Mouse (Mus musculus) heart, adult 8-10 months (tissue): ENCODE results near the gene Wsb2. TPM values are rescaled to one million over a fixed set of nuclear protein-coding genes. Genes with fewer than 3 reads are reported as not detected.
A peak's percentile ranks its signal among the peaks of the same experiment; 100 is the strongest.
"Not testable (repeated sequence)": the region's sequence is repeated elsewhere in the genome, so short reads cannot be mapped to it uniquely, and the experiment has no call there.

Source experiments
- DNase-seq: peaks from one replicate; pipeline ENCODE4 v3.0.0; 2022; ENCODE audit warnings: low spot score
- total RNA-seq, 4 experiments: library from RNA; stranded (reverse); gene quantifications; 2 replicates each; pipeline ENCODE4 v1.2.4; 2022

The Wsb2 gene
- total RNA-seq, 4 experiments from 2014 or later, result 87.1 to 122 (median 111) TPM

DNA sequence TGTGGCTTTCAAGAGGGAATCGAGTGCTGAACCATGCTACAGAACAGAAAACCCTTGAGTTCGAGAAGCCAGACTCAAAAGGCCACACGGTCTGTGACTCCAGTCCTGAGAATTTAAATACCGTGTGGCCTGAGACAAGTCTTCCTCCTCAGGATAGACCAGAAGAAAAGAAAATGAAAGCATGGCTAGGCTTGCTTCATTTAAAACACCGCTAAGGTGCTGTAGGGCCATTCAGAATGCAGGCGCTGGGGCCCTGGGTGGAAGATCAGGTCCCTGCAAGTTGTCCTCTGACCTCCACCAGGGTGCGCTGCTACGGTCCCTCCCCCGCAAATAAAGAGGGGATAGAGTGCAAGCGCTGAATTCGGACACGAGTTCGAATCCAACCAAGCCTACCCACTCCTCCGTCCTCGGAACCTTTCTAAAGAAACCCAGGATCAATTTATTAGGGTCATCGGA lies 31.2 kb downstream of the Wsb2 start:
- DNase-seq, result no peak

DNA sequence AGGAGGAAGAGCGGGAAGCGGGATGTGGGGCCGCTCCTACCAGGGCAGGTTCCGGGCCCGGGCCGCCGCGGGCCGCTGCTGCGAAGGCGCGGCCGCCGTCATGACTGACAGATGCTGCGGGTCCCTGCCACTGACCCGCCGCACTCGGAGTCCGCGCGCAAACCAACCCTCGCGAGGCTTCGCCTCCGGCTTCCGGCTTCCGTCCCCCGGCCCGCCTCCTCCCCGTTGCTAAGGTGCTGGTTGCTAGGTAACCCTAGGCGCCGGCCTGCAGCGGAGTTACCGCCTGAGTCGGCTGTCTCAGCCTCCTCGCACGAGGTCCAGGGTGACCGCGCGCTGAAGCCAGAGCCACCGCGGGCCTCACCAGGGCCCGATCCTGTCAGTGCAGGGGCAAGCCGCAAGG lies 31.8 kb downstream of the Wsb2 start, which contains the start of gene Rfc5:
Rfc5 (minus strand) TSS at position 171 of the 400 bp plus-strand sequence.
- DNase-seq, result peak; percentile 92

DNA sequence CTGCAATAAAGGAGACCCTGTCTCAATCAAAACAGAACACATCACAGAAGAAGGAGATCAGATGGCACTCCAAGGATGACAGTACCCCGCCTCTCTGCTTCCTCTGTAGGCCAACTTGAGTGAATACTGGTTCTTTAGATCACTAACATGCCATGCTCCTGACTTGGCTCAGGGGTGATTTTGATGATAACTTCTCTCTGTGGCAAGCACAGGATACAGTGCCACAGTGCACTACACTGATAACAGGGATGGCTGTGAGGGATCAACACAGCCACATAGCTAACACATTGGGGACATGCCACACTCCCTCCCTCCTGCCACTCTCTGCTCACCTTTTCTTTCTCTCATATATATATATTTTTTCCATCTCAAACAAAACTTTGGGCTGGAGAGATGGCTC lies 33.8 kb downstream of the Wsb2 start:
- DNase-seq, result no peak

DNA sequence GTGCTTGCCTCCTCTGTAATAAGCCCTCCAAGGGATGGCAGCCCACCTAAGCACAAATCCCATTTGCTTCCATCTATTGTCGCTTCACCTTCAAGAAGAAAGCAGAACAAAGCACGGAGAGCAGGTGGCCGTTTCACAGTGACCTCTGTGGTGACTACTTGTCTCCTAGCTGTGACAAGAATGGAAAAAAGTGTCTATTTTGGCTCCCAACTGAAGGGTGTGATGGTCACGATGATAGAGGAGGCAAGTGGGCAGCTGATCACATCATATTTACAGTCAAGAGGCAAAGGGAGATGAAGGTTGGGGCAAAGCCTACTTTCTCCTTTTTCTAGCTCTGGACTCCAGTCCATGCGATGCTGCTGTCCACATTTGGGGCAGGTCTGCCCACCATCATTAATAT lies 38.7 kb downstream of the Wsb2 start:
- DNase-seq, result no peak

DNA sequence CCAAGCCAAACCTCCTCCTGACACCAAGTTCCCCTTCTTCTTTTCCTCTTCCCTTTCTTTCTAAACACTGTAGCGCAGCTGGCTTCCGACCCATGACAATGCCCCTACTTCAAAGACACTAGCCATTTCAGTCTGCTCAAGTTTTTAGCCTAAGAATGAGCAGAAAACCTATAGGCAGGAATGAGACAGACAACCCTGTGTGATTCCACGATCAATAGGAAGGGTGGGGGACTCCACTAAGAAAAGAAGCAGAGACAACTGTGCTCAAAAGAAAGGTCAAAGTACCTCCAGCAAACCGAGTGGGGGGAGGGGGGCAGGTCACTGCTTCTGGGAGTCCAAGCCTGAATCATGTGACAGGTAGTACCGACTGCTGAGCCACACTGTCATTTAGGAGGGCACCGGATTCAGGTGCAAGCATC lies 39.5 kb downstream of the Wsb2 start:
- no peak for DNase-seq

DNA sequence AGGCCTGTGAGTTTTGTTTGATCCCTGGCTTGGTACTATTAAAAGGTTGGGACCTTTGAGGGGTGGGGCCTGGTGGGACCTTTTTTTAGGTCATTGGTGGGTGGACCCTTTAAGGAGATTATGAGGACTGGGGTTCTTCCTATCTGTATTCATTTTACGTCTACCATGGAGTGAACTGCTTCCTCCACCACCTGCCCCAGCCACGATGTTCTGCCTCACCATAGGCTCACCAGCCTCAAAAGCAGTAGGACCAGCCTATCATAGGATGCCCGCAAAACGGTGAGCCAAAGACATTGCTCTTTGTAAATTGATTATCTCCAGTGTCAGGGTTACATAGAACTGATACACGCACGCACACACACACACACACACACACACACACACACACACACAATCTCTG lies 40.3 kb downstream of the Wsb2 start:
- no peak for DNase-seq

DNA sequence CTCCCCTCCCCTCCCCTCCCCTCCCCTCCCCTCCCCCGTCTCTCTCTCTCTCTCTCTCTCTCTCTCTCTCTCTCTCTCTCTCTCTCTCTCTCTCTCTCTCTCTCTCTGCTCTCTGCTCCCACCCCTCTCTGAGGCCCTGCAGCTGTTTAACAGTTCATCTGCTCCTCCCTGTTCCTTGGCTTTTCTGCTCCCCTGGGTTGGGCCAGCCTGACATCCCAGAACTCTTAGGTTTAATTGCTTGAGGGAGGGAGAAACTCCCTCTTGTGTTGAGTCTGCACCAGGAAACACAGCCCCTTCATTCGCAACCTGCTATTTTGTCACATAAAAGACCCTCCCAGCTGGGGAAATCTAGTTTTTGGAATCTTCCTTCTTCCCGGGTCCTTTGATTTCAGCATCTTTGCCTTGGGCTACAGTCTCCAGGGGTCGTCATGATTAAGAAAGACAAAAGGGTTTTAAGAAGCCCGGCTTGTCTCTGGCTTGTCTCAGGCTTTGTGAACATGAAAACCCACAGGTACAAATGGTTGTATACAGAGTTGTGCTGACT lies 41.0 kb downstream of the Wsb2 start:
- no peak for DNase-seq

DNA sequence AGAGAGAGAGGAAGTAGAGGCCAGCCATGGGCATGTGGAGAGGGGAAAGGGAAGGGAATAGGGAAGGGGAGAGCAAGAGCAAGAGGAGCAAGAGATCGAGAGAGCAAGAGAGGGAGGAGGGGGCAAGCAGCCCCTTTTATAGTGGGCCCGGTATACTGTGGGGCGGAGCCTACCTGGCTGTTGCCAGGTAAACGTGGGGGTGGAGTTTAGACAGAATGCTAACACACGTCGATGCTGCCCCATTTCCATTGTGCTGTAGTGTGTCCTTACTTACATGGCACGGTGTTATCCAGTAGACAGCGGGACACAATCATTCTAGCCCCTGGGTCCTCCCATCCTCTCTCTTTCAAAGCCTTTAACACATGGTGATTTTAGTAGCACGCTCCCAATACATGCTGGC lies 42.2 kb downstream of the Wsb2 start:
- no peak for DNase-seq

DNA sequence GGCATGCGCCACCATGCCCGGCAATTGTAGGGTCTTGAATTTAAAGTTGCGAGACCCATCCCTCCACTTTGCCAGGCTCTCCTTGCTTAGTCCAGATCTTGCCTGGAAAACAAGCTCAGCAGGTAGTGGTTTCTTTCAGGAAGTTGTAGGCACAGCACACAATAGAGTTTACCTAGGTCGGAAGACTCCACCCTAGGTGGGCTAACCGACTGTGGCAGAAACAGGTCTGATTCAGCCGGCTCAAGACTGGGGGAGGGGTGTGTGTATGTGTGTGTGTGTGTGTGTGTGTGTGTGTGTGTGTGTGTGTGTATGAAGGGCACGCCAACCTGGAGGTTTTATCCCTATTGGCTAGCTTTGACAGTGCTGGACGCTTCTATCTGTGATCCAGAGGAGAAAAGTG lies 46.5 kb downstream of the Wsb2 start:
- DNase-seq, result no peak

DNA sequence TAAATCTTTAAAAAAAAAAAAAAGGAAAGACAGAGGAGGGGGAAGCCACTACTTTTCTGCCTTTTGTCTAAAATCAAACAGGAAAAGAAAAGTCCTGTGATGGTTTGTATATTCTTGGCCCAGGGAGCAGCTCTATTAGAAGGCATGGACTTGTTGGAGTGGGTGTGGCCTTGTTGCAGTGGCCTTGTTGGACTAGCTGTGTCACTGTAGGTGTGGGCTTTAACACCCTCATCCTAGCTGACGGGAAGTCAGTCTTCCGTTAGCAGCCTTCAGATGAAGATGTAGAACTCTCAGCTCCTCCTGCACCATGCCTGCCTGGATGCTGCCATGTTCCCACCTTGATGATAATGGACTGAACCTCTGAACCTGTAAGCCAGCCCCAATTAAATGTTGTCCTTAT lies 47.6 kb downstream of the Wsb2 start:
- not testable (repeated sequence) for DNase-seq

DNA sequence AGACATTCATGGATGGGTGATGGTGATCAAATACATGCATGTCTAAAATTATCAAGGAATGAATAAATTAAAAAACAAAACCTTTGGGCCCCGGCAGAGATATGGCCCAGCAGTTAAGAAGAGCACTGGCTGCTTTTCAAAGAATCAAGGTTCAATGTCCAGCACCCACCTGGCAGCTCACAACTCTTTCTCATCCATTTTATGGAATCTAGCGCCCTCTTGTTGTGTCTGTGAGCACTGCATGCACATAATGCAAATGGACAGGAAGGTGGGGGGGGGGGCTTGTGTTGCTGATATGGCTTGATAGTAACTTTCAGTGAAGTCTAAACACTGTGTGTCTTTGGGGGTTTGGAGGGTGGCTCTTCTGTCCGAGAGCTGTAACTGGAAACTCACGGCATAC lies 51.1 kb downstream of the Wsb2 start:
- DNase-seq, result peak; percentile 43

DNA sequence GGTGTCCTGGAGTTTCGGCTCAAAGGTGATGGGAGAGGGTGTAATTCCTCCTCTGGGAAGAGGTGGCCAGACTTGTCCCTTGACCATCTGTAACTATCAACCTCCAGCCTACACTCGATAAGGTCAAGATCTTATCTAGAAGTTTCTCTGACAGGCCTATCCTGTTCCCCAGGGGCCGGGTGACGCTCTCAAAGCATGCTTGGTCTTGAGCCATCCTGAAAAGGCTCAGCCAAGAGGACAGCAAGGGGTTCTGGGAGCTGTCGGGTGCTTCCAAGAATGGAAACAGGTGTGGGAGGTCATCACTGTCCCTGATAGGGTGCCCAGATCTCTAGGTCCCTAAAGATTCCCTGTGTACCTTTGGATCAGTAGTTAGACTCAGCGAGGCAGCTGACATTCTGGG lies 52.3 kb downstream of the Wsb2 start:
- DNase-seq, result no peak

DNA sequence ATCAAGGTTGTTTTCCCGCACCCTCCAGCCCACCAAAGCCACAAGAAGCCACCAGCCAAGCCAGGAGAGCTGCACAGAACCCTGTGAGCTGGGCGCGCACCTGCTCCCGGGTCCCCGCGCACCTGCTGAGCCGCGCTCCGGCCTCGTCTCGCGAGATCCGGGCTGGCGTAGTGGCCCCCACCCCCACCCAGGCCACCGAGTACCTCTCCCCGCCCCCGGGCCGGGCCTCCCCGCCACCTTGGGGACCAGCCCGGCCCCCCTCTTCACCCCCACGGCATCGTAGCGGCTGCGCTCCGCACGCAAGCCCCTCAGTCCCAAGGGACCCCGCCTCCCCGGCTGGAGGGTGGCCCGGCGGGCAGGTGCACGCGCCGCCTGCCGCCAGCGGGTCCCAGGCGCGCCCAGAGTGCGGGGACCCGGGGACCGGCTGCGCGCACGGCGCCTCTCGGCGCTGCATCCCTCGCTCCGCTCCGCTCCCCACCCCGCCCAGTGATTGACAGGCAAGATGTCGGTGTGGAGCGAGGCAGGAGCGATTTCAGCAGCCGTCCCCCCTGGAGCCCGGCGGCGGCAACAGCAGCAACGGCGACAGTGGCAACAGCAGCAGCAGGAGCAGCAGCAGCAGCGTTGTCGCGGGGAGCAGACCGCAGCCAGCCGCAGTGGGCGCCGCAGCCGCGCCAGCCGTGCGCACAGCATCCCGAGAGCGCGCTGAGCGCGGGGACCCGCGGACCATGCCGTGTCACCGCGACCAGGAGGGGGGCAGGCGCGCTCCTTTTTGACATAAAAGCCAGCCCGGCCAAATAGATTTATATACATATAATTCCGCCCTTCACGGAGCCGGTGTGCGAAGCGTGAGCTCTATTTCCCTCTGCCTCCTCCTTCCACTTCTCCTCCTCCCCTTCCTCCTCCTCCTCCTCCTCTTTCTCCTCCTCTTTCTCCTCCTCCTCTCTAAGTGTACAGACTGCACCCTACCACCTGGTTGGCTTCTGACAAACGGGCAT lies 56.7 kb downstream of the Wsb2 start, which contains the start of gene Ksr2:
Ksr2 (plus strand) TSS at position 494 of the 995 bp plus-strand sequence.
- no peak for DNase-seq

DNA sequence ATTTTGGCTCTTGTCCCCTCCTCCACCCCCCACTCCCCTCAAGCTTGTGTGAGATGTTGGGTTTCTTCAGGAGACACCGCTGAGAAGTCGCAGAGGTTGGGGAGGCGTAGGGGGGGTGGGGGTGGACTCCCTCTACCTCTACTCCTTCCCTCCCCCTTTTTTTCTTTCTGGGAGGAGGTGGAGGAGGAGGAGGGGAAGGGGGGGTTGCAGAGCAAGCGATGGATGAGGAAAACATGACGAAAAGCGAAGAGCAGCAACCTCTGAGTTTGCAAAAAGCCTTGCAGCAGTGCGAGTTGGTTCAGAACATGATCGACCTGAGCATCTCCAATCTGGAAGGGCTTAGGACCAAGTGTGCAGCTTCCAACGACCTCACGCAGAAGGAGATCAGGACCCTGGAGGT lies 57.5 kb downstream of the Wsb2 start:
- DNase-seq, result no peak

DNA sequence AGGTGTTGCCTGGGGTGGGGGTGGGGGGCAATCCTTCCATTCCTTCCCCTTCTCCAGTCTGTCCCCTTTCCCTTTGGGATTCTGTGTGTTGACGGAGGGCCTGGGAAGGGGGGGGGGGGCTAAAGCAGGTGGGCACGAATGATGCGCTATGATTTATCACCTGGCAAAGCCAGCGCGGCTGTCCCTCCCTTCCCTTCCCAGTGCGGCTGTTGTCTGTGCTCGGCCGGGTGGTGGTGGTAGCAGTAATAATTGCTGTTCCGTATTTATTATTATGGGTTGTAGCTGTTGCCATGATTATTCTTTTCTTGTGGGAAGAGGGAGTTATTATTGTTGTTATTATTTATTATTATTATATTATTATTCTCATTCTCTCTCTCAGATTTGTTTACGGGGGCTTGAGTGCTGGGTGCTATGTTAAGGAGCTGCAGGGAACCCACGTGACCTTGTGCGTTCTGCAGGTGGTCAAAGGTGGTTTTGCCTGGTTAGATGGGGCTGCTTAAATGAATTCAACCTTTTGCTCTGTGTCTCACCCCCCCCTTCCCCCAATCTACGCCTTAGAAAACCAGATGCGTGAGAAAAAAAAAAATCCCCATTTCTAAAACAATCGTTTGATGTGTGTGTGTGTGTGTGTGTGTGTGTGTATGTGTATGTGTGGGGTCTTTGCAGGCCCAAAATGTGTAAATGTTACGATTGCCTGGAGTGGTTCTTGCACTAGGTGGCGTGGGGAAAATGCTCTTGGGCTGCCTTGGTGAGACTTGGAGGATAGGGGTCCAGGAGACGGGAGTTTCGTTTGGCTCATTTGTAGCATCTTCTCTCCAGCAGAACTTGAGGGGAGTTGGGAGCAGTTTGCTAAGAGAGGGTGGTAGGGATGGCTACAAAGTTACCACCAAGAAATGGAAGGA lies 58.2 kb downstream of the Wsb2 start:
- DNase-seq, result no peak

DNA sequence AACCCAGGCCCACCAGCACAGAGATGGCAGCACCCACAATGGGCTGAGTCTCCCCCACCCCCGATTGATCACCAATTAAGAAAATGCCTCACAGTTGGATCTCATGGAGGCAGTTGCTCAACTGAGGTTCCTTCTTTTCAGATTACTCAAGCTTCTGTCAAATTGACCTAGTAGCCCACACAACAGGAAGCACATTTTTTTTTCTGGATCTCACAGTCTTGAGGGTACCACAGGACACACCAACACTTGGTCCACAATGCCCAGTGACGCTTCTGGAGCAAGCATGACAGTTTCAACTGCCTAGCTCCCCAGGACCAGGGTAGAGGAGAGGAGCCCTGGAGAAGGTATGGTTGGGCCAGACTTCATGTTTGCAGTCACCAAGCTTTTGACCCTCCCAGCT lies 60.3 kb downstream of the Wsb2 start:
- no peak for DNase-seq

Other genes starting within 250 kb of the Wsb2 start
- gene Suds3, start 241.2 kb upstream of the Wsb2 start, total RNA-seq, result 100 to 1,000 TPM in 1 of 4 experiments, 10 to 100 TPM in 3; 75.9 to 101 (median 94.1) TPM
- 1 to 10 TPM; 6.1 to 8.4 (median 6.3) TPM for gene Taok3, start 237.2 kb upstream of the Wsb2 start, total RNA-seq
- 100 to 1,000 TPM; 440 to 578 (median 532) TPM for gene Pebp1, start 69.7 kb upstream of the Wsb2 start, total RNA-seq
- 1 to 10 TPM; 5.0 to 7.0 (median 6.3) TPM for gene Vsig10, start 38.2 kb upstream of the Wsb2 start, total RNA-seq
- gene Rfc5, start 31.7 kb downstream of the Wsb2 start, total RNA-seq, result 1 to 10 TPM; 1.5 to 2.9 (median 2.1) TPM
- under 1 TPM; 0.03 to 0.11 (median 0.06) TPM for gene Ksr2, start 56.7 kb downstream of the Wsb2 start, total RNA-seq